Mouse (Mus musculus) heart, postnatal 25 days (tissue): ENCODE data around the gene Fam184a. TPM values are rescaled to one million over a fixed set of nuclear protein-coding genes. Genes with fewer than 3 reads are reported as not detected.
"Not testable (repeated sequence)": the region's sequence is repeated elsewhere in the genome, so short reads cannot be mapped to it uniquely, and the experiment has no call there.

Experiments used
- DNase-seq: peaks from one replicate; pipeline ENCODE4 v3.0.0; 2022; ENCODE audit warnings: low spot score
- intact Hi-C: fragments of 180-260 bp; cut with DNase I; formaldehyde crosslinking; loops from one replicate; pipeline ENCODE4 v1.15.1; 2025
- total RNA-seq, 2 experiments: library from RNA; stranded (reverse); gene quantifications; 2 replicates each; pipeline ENCODE4 v1.2.3; 2021

Fam184a gene
- total RNA-seq, 2 experiments from 2014 or later, result 0.81 to 1.9 TPM

- intact Hi-C loops, result no loop called here
- DNase-seq, result no peak
Measured at GRCm38 (mm10) chr10:53698531-53698930, 52.4 kb downstream of the Fam184a start.

GRCm38 (mm10) chr10:53694757-53695156 is 56.2 kb downstream of the Fam184a start:
- intact Hi-C loops, result no loop called here
- DNase-seq, result no peak

GRCm38 (mm10) chr10:53691263-53691662 is 59.7 kb downstream of the Fam184a start:
- intact Hi-C loops, result no loop called here
- no peak for DNase-seq

- DNase-seq, result no peak
- intact Hi-C loops, result no loop called here
Measured at GRCm38 (mm10) chr10:53688952-53689584, 61.9 kb downstream of the Fam184a start.

GRCm38 (mm10) chr10:53688533-53688932 is 62.4 kb downstream of the Fam184a start:
- intact Hi-C loops, result no loop called here
- no peak for DNase-seq

- no peak for DNase-seq
- intact Hi-C loops, result no loop called here
Measured at GRCm38 (mm10) chr10:53687888-53688287, 63.0 kb downstream of the Fam184a start.

GRCm38 (mm10) chr10:53685806-53686205 is 65.1 kb downstream of the Fam184a start:
- intact Hi-C loops, result no loop called here
- no peak for DNase-seq

GRCm38 (mm10) chr10:53683226-53683625 is 67.7 kb downstream of the Fam184a start:
- DNase-seq, result no peak
- intact Hi-C loops, result no loop called here

- DNase-seq, result no peak
- intact Hi-C loops, result no loop called here
Measured at GRCm38 (mm10) chr10:53679690-53680557, 71.0 kb downstream of the Fam184a start.

GRCm38 (mm10) chr10:53661788-53662187 is 89.1 kb downstream of the Fam184a start:
- intact Hi-C loops, result no loop called here
- no peak for DNase-seq

GRCm38 (mm10) chr10:53654239-53654638 is 96.7 kb downstream of the Fam184a start:
- intact Hi-C loops, DNase-seq: not testable (repeated sequence)

GRCm38 (mm10) chr10:53650683-53651082 is 100.2 kb downstream of the Fam184a start:
- intact Hi-C loops, result no loop called here
- DNase-seq, result no peak

- no peak for DNase-seq
- intact Hi-C loops, result loop anchor here (1.0 kb wide), 1 partner anchor 155 kb away; no protein-coding TSS in a partner anchor
Measured at GRCm38 (mm10) chr10:53641507-53641906, 109.4 kb downstream of the Fam184a start.

GRCm38 (mm10) chr10:53635246-53635971 is 115.5 kb downstream of the Fam184a start:
- intact Hi-C loops, result no loop called here
- no peak for DNase-seq

- intact Hi-C loops, result no loop called here
- DNase-seq, result no peak
Measured at GRCm38 (mm10) chr10:53634160-53634559, 116.8 kb downstream of the Fam184a start.

GRCm38 (mm10) chr10:53630339-53630738 is 120.6 kb downstream of the Fam184a start, which contains the start of gene Mcm9:
Gene Mcm9, minus strand, starts transcription at chr10:53630439.
- DNase-seq, intact Hi-C loops: not testable (repeated sequence)

- peak; percentile 93 for DNase-seq
- intact Hi-C loops, result loop anchor here (1.0 kb wide), 1 partner anchor 28 kb away; no protein-coding TSS in a partner anchor
Measured at GRCm38 (mm10) chr10:53629918-53630250, 121.0 kb downstream of the Fam184a start.

GRCm38 (mm10) chr10:53629247-53629917 is 121.5 kb downstream of the Fam184a start:
- intact Hi-C loops, result loop anchor here (1.0 kb wide), 1 partner anchor 27 kb away; no protein-coding TSS in a partner anchor
- DNase-seq, result peak; percentile 75

- no peak for DNase-seq
- intact Hi-C loops, result no loop called here
Measured at GRCm38 (mm10) chr10:53615850-53616616, 134.9 kb downstream of the Fam184a start.
